Mouse (Mus musculus) thymus, adult 2 months (tissue): ENCODE measurements around the gene Spast. TPM values are rescaled to one million over a fixed set of nuclear protein-coding genes. Genes with fewer than 3 reads are reported as not detected.
A peak's percentile ranks its signal among the peaks of the same experiment; 100 is the strongest.

Source experiments
- DNase-seq: peaks from one replicate; pipeline ENCODE4 v3.0.0; 2021
- H3K27ac ChIP-seq: fragments of 200-500 bp; 2 replicates; pipeline ENCODE4 v1.5.1; 2012; ENCODE audit warnings: low read length, control low read depth; ENCODE audit not compliant: control insufficient read depth, insufficient read depth
- H3K27me3 ChIP-seq: fragments of 200-500 bp; 2 replicates; pipeline ENCODE4 v1.6.1; 2012; ENCODE audit warnings: mild to moderate bottlenecking, low read length, moderate library complexity, mixed read lengths; ENCODE audit not compliant: control insufficient read depth, insufficient read depth
- H3K36me3 ChIP-seq: fragments of 200-500 bp; 2 replicates; pipeline ENCODE4 v1.6.1; 2012; ENCODE audit warnings: mild to moderate bottlenecking, low read length, moderate library complexity; ENCODE audit not compliant: control insufficient read depth, insufficient read depth
- H3K4me1 ChIP-seq: fragments of 200-500 bp; replicated peaks from 2 replicates; pipeline ENCODE4 v1.6.1; 2012; ENCODE audit warnings: low read length; ENCODE audit not compliant: control insufficient read depth, insufficient read depth
- H3K4me3 ChIP-seq: fragments of 200-500 bp; 2 replicates; pipeline ENCODE4 v1.5.1; 2012; ENCODE audit warnings: mild to moderate bottlenecking, low read length, control low read depth, moderate library complexity; ENCODE audit not compliant: control insufficient read depth, insufficient read depth
- CTCF ChIP-seq: fragments of 200-500 bp; IDR thresholded peaks from 2 replicates; pipeline ENCODE4 v1.5.1; 2012; ENCODE audit warnings: mild to moderate bottlenecking, control low read depth, low read length, moderate library complexity, borderline replicate concordance; ENCODE audit not compliant: control insufficient read depth, poor library complexity, insufficient read depth; ENCODE audit errors: extremely low read depth
- POLR2A ChIP-seq: fragments of 200-500 bp; IDR thresholded peaks from 2 replicates; pipeline ENCODE4 v1.6.1; 2012; ENCODE audit warnings: mild to moderate bottlenecking, low read length, control low read depth, moderate library complexity; ENCODE audit not compliant: control insufficient read depth, poor library complexity, insufficient read depth; ENCODE audit errors: extremely low read depth
- WGBS: fragments of 180-500 bp; shearing (Covaris S2); methylation state at CpG from one replicate; pipeline ENCODE4 v1.1.7; 2018; 5-methylcytosine and 5-hydroxymethylcytosine counted together
- polyA plus RNA-seq: library from polyadenylated mRNA; depleted of rRNA; stranded (reverse); fragments of >200 nt; gene quantifications from 2 replicates; pipeline ENCODE4 v1.2.3, GENCODE M21; 2012

Gene Spast
- polyA plus RNA-seq, 1 experiment, result 10.7 TPM

GRCm38 (mm10) chr17:74389847-74390246 lies 51.1 kb downstream of the Spast start:
- H3K27ac ChIP-seq, result no peak overlapping the region
- peaks cover 2% of the 10 kb centered on the region for H3K4me1 ChIP-seq
- no peak for TF ChIP-seq POLR2A
- TF ChIP-seq CTCF, result no peak
- no peak for DNase-seq
- peaks cover 13% of the 10 kb centered on the region for H3K36me3 ChIP-seq
- WGBS, result 94% methylated on average over 3 of the region's 3 CpGs
- H3K27me3 ChIP-seq, result no peaks in the 10 kb centered on the region
- H3K4me3 ChIP-seq, result no peak overlapping the region

GRCm38 (mm10) chr17:74394381-74394780 lies 55.6 kb downstream of the Spast start:
- H3K4me3 ChIP-seq, result no peak overlapping the region
- TF ChIP-seq POLR2A (no peak), CTCF (no peak)
- H3K27me3 ChIP-seq, result no peaks in the 10 kb centered on the region
- no peaks in the 10 kb centered on the region for H3K36me3 ChIP-seq
- WGBS, result 93% methylated on average over 2 of the region's 2 CpGs
- no peak overlapping the region for H3K27ac ChIP-seq
- peaks cover 5% of the 10 kb centered on the region for H3K4me1 ChIP-seq
- DNase-seq, result no peak

GRCm38 (mm10) chr17:74394855-74395254 lies 56.1 kb downstream of the Spast start:
- DNase-seq, result peak; percentile 15
- Histone ChIP-seq H3K27me3 (no peaks in the 10 kb centered on the region), H3K4me3 (peak overlapping the region; percentile 23), H3K36me3 (no peaks in the 10 kb centered on the region), H3K4me1 (peaks cover 5% of the 10 kb centered on the region), H3K27ac (peak overlapping the region; percentile 47)
- WGBS, result 12% methylated on average over 16 of the region's 16 CpGs
- TF ChIP-seq POLR2A (no peak), CTCF (no peak)

- no peaks in the 10 kb centered on the region for H3K36me3 ChIP-seq
- peaks cover 5% of the 10 kb centered on the region for H3K4me1 ChIP-seq
- WGBS, result under 1% methylated on average over 41 of the region's 41 CpGs
- peak; percentile 97 for DNase-seq
- peak within 1 kb of the TSS; percentile 89 for H3K4me3 ChIP-seq
- peak; percentile 62; the same call in 1 of the 2 replicates for TF ChIP-seq CTCF
- peak; percentile 85 for TF ChIP-seq POLR2A
- H3K27ac ChIP-seq, result peak within 1 kb of the TSS; percentile 54
- no peaks in the 10 kb centered on the region for H3K27me3 ChIP-seq
Measured at GRCm38 (mm10) chr17:74395383-74396065, 56.7 kb downstream of the Spast start, which contains the start of gene Slc30a6. Gene Slc30a6, plus strand, starts transcription at chr17:74395608.

DNA sequence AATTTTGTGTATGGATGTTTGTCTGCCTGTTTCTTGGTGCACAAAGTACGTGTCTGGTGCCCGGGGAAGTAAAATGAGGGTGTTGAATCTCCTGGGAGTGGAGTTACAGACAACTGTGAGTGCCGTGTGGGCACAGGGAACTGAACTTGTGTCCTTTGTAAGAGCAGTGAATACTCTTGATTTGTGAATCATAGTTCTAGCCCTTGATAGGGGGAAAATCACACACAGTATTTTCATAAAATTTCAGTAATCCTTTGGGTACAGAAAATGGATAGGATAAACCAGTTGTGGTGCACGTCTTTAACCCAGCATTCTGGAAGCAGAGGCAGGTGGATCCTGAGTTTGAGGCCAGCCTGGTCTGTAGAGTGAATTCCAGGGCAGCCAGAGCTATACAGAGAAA lies 58.0 kb downstream of the Spast start:
- Histone ChIP-seq H3K4me3 (no peak overlapping the region), H3K4me1 (peaks cover 5% of the 10 kb centered on the region), H3K36me3 (peaks cover under 1% of the 10 kb centered on the region; the same call in 1 of the 2 replicates), H3K27me3 (no peaks in the 10 kb centered on the region), H3K27ac (no peak overlapping the region)
- DNase-seq, result no peak
- 82% methylated on average over 4 of the region's 4 CpGs for WGBS
- TF ChIP-seq POLR2A (no peak), CTCF (no peak)

GRCm38 (mm10) chr17:74397173-74397572 lies 58.4 kb downstream of the Spast start:
- peaks cover 5% of the 10 kb centered on the region for H3K4me1 ChIP-seq
- H3K27me3 ChIP-seq, result no peaks in the 10 kb centered on the region
- TF ChIP-seq POLR2A (no peak), CTCF (no peak)
- H3K27ac ChIP-seq, result no peak overlapping the region
- no peak overlapping the region for H3K4me3 ChIP-seq
- DNase-seq, result no peak
- 68% methylated on average over 2 of the region's 2 CpGs for WGBS
- peaks cover 5% of the 10 kb centered on the region for H3K36me3 ChIP-seq
